Mouse (Mus musculus): ENCODE data around the gene Cmtm4.
A peak's percentile ranks its signal among the peaks of the same experiment; 100 is the strongest.
"Not testable (repeated sequence)": the region's sequence is repeated elsewhere in the genome, so short reads cannot be mapped to it uniquely, and the experiment has no call there.

Gene Cmtm4

DNA sequence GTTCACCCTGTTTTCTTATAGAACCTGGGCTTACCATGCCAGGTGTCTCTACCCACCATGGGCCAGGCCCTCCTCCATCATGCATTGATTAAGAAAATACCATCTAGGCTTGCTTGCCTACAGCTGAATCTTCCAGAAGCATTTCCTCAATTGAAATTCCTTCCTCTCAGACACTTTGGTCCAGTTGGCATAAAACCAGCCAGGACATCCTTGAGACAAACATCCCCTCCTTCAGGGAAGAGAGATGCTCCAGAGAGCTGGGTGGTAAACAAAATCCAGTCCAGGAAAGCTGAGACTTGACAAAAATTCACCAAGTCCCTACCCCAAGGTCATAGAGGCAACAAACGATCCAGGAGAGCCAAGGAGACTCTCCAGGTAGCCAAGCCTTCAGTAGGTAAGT is 61.4 kb downstream of the Cmtm4 start:
- peak in 1 of 2 experiments; percentile 62 for DNase-seq

GRCm38 (mm10) chr8:104333786-104334185 is 61.8 kb downstream of the Cmtm4 start:
- DNase-seq: no peak

GRCm38 (mm10) chr8:104332665-104333631 is 62.7 kb downstream of the Cmtm4 start:
- no peak for DNase-seq

DNA sequence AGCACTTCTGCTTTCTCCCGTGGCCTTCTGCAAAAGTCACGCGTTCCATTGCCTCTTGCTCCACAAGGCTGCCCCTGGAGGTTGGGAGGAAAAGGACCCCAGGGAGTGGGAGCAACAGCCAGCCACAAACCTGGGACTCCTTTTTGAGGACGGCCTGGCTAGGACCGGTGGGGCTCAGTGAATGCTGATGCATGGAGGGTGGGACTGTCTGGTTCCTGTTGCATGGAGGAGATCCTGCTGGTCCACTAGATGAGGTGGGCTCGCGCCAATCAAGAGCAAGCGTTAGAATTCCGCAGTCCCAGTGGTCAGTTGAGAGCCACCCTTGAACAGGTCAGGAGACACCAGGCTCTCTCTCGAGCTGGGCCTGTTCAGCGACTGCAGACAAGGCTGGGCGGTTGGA is 73.7 kb downstream of the Cmtm4 start, which contains the start of gene Cmtm2b:
Cmtm2b (plus strand) TSS at position 301 of the 400 bp plus-strand sequence.
- not testable (repeated sequence) for DNase-seq

- DNase-seq: not testable (repeated sequence)
Observed at GRCm38 (mm10) chr8:104321267-104321666, 74.3 kb downstream of the Cmtm4 start, which contains the start of gene Gm11020. TSS of gene Gm11020 (plus strand) at chr8:104321567.

- peak in 1 of 2 experiments; percentile 34 for DNase-seq
Observed at GRCm38 (mm10) chr8:104313311-104313710, 82.3 kb downstream of the Cmtm4 start.

DNA sequence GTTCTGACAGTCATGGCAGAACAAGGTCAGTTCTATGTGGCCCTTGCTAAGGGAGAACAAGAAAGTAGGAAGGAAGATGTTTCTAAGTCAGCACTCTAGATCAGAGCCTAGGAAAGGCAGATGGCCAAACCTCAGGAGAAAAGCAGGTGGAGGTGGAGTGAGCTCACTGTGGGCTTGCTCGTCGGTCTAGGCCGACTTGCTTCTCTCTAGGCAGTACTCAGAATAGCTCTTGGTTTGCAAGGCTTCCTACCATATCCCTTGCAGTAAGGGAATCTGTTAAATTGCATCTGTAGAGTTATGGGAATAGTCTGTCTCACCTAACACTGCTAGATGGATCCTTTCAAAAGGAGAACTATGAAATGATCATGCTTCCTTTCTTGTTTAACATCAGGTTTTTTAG is 83.6 kb downstream of the Cmtm4 start:
- not testable (repeated sequence) for DNase-seq

DNA sequence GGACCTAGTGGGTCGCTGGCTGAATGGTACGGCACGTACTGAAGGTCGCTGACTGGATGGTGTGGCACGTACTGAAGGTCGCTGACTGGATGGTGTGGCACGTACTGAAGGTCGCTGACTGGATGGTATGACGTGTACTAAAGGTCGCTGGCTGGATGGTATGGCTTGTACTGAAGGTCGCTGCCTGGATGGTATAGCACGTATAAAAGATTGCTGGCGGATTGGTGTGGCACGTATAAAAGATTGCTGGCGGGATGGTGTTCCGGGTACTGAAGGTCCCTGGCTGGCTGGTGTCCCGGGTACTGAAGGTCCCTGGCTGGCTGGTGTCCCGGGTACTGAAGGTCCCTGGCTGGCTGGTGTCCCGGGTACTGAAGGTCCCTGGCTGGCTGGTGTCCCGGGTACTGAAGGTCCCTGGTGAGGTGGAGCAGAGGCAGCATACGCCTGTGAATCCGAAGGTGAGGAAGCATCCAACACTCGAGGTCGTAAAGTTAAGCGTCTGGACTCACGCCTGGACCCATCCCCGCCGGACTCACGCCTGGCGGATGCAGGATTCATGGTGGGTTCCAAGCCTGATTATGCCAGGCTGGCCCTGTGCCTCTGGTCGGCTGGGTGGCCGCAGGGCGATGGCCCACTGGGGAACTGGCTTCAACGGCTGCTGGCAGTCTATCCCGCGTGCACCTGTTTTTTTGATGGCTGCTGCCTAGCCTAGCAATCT is 86.0 kb downstream of the Cmtm4 start, which contains the start of the genes Gm45711 and Cmtm1:
Gm45711 (minus strand) TSS at position 641 of the 715 bp plus-strand sequence.
Cmtm1 (minus strand) TSS at position 705 of the 715 bp plus-strand sequence.
- DNase-seq: not testable (repeated sequence)

- not testable (repeated sequence) for DNase-seq
Observed at GRCm38 (mm10) chr8:104308341-104308740, 87.3 kb downstream of the Cmtm4 start.

DNA sequence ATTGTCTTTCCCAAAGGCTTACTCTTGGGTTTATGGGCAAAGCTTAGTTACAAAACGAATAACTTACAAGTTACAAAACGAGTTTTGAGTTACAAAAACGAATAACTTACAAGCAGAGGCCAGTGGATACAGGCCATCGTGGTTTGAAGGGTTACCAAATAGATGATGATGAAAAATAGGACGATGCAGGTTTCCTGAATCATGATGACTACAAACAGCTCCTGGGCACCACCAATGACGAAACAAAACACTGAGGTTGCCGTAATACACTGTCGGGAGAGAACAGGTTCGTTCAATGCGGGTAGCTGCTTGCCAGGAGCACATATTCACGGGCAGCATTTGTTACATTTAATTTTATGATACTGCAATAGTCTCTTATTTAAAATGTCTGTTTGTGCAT is 90.6 kb downstream of the Cmtm4 start:
- no peak for DNase-seq

- DNase-seq: not testable (repeated sequence)
Observed at GRCm38 (mm10) chr8:104302536-104302935, 93.1 kb downstream of the Cmtm4 start.

GRCm38 (mm10) chr8:104301577-104301976 is 94.0 kb downstream of the Cmtm4 start:
- DNase-seq: not testable (repeated sequence)
